Mouse (Mus musculus) heart, adult 2 months (tissue): ENCODE measurements around the gene Nhp2. TPM values are rescaled to one million over a fixed set of nuclear protein-coding genes. Genes with fewer than 3 reads are reported as not detected.
"Not testable (repeated sequence)": the region's sequence is repeated elsewhere in the genome, so short reads cannot be mapped to it uniquely, and the experiment has no call there.

ENCODE experiments used
- DNase-seq, 2 experiments: peaks; one replicate each; pipeline ENCODE4 v3.0.0; 2021
- H3K27ac ChIP-seq: fragments of 200-600 bp; 2 replicates; pipeline ENCODE4 v1.8.1; 2022
- H3K27me3 ChIP-seq: fragments of 200-500 bp; 2 replicates; pipeline ENCODE4 v1.6.1; 2012; ENCODE audit warnings: mild to moderate bottlenecking, low read length, inconsistent platforms, mixed read lengths; ENCODE audit not compliant: control insufficient read depth, insufficient read depth
- H3K36me3 ChIP-seq: fragments of 200-500 bp; 2 replicates; pipeline ENCODE4 v1.6.1; 2012; ENCODE audit warnings: low read length, inconsistent platforms; ENCODE audit not compliant: control insufficient read depth, insufficient read depth
- H3K4me1 ChIP-seq: fragments of 200-500 bp; 2 replicates; pipeline ENCODE4 v1.6.1; 2011; ENCODE audit warnings: low read length; ENCODE audit not compliant: control insufficient read depth, insufficient read depth
- H3K4me3 ChIP-seq: fragments of 200-600 bp; 2 replicates; pipeline ENCODE4 v1.8.1; 2022
- H3K79me2 ChIP-seq: fragments of 200-500 bp; replicated peaks from 2 replicates; pipeline ENCODE4 v1.6.1; 2012; ENCODE audit warnings: mild to moderate bottlenecking, inconsistent platforms, low read length, moderate library complexity, mixed read lengths; ENCODE audit not compliant: control insufficient read depth, insufficient read depth
- H3K9ac ChIP-seq: fragments of 200-500 bp; 2 replicates; pipeline ENCODE4 v1.6.1; 2012; ENCODE audit warnings: low read depth, mild to moderate bottlenecking, control low read depth, inconsistent platforms, low read length, mixed read lengths
- CTCF ChIP-seq: fragments of 200-600 bp; IDR thresholded peaks from 2 replicates; pipeline ENCODE4 v1.8.1; 2022; ENCODE audit warnings: antibody characterized with exemption, mild to moderate bottlenecking, moderate library complexity
- EP300 ChIP-seq: fragments of 200-500 bp; IDR thresholded peaks from 2 replicates; pipeline ENCODE4 v1.6.1; 2011; ENCODE audit warnings: low read depth, low read length, control low read depth; ENCODE audit not compliant: insufficient read depth
- POLR2A ChIP-seq: fragments of 200-500 bp; IDR thresholded peaks from 2 replicates; pipeline ENCODE4 v1.6.1; 2011; ENCODE audit warnings: mild to moderate bottlenecking, low read depth, low read length, control low read depth; ENCODE audit not compliant: insufficient read depth
- WGBS: fragments of 180-500 bp; shearing (Covaris S2); methylation state at CpG from one replicate; pipeline ENCODE4 v1.1.7; 2018; 5-methylcytosine and 5-hydroxymethylcytosine counted together
- intact Hi-C: fragments of 180-260 bp; cut with DNase I; formaldehyde crosslinking; loops from one replicate; pipeline ENCODE4 v1.15.1; 2025
- polyA plus RNA-seq: library from polyadenylated mRNA; depleted of rRNA; stranded (reverse); fragments of >200 nt; gene quantifications from 2 replicates; pipeline ENCODE4 v1.2.3, GENCODE M21; 2012
- total RNA-seq, 2 experiments: library from RNA; stranded (reverse); gene quantifications; 2 replicates each; pipeline ENCODE4 v1.2.3; 2021

The Nhp2 gene
- total and polyA plus RNA-seq, 3 experiments: 18.4 to 24.8 (median 19.0) TPM

GRCm38 (mm10) chr11:51658705-51659104 lies 39.2 kb downstream of the Nhp2 start:
- Histone ChIP-seq H3K4me1 (peaks cover 4% of the 10 kb centered on the region), H3K27me3 (no peaks in the 10 kb centered on the region), H3K27ac (peak overlapping the region; percentile 47), H3K79me2 (no peaks in the 10 kb centered on the region), H3K36me3 (no peaks in the 10 kb centered on the region), H3K9ac (no peak overlapping the region), H3K4me3 (no peak overlapping the region)
- DNase-seq: no peak
- intact Hi-C loops: no loop called here
- no peak for TF ChIP-seq EP300
- TF ChIP-seq CTCF: no peak
- TF ChIP-seq POLR2A: no peak
- WGBS: 23% methylated on average over 6 of the region's 6 CpGs

GRCm38 (mm10) chr11:51661867-51662365 lies 42.4 kb downstream of the Nhp2 start:
- H3K27me3 ChIP-seq: no peaks in the 10 kb centered on the region
- no peak overlapping the region for H3K9ac ChIP-seq
- intact Hi-C loops: no loop called here
- no peak for DNase-seq
- H3K36me3 ChIP-seq: no peaks in the 10 kb centered on the region
- H3K4me1 ChIP-seq: peaks cover 4% of the 10 kb centered on the region
- H3K79me2 ChIP-seq: no peaks in the 10 kb centered on the region
- H3K27ac ChIP-seq: no peak overlapping the region
- WGBS: 89% methylated on average over 16 of the region's 16 CpGs
- TF ChIP-seq EP300: no peak
- TF ChIP-seq CTCF: no peak
- TF ChIP-seq POLR2A: no peak
- no peak overlapping the region for H3K4me3 ChIP-seq

- 71% methylated on average over 7 of the region's 7 CpGs for WGBS
- no peak for TF ChIP-seq CTCF
- TF ChIP-seq EP300: no peak
- TF ChIP-seq POLR2A: no peak
- no peak overlapping the region for H3K4me3 ChIP-seq
Observed at GRCm38 (mm10) chr11:51662632-51663031, 43.1 kb downstream of the Nhp2 start.

GRCm38 (mm10) chr11:51664747-51665146 lies 45.2 kb downstream of the Nhp2 start:
- H3K4me3 ChIP-seq, H3K9ac ChIP-seq, intact Hi-C loops, H3K4me1 ChIP-seq, H3K27ac ChIP-seq, H3K79me2 ChIP-seq, DNase-seq, H3K27me3 ChIP-seq, H3K36me3 ChIP-seq: not testable (repeated sequence)
- WGBS: 92% methylated on average over 7 of the region's 7 CpGs

More at GRCm38 (mm10) chr11:51662632-51663031, 43.1 kb downstream of the Nhp2 start:
- Histone ChIP-seq H3K27me3 (no peaks in the 10 kb centered on the region), H3K4me1 (peaks cover 3% of the 10 kb centered on the region), H3K79me2 (no peaks in the 10 kb centered on the region), H3K27ac (no peak overlapping the region), H3K36me3 (no peaks in the 10 kb centered on the region), H3K9ac (no peak overlapping the region)
- intact Hi-C loops: no loop called here
- no peak for DNase-seq

GRCm38 (mm10) chr11:51670846-51671245 lies 51.3 kb downstream of the Nhp2 start:
- H3K9ac ChIP-seq: no peak overlapping the region
- H3K27ac ChIP-seq: no peak overlapping the region
- H3K4me1 ChIP-seq: no peaks in the 10 kb centered on the region; the same call in 1 of the 2 replicates
- WGBS: 91% methylated on average over 7 of the region's 7 CpGs
- intact Hi-C loops: no loop called here
- H3K36me3 ChIP-seq: no peaks in the 10 kb centered on the region
- no peaks in the 10 kb centered on the region for H3K27me3 ChIP-seq
- no peaks in the 10 kb centered on the region for H3K79me2 ChIP-seq
- no peak overlapping the region for H3K4me3 ChIP-seq
- no peak for DNase-seq
- TF ChIP-seq POLR2A (no peak), EP300 (no peak), CTCF (no peak)

- WGBS: 80% methylated on average over 2 of the region's 2 CpGs
Observed at GRCm38 (mm10) chr11:51671376-51671775, 51.8 kb downstream of the Nhp2 start.

More at GRCm38 (mm10) chr11:51671376-51671775, 51.8 kb downstream of the Nhp2 start:
- Histone ChIP-seq H3K4me3 (no peak overlapping the region), H3K79me2 (no peaks in the 10 kb centered on the region), H3K27me3 (no peaks in the 10 kb centered on the region), H3K36me3 (no peaks in the 10 kb centered on the region), H3K9ac (no peak overlapping the region), H3K27ac (no peak overlapping the region), H3K4me1 (no peaks in the 10 kb centered on the region; the same call in 1 of the 2 replicates)
- TF ChIP-seq POLR2A: no peak
- no peak for TF ChIP-seq CTCF
- TF ChIP-seq EP300: no peak
- no peak for DNase-seq
- intact Hi-C loops: no loop called here
